25 mouse cellular contexts compared by ENCODE assay signal in the genomic region with DNA sequence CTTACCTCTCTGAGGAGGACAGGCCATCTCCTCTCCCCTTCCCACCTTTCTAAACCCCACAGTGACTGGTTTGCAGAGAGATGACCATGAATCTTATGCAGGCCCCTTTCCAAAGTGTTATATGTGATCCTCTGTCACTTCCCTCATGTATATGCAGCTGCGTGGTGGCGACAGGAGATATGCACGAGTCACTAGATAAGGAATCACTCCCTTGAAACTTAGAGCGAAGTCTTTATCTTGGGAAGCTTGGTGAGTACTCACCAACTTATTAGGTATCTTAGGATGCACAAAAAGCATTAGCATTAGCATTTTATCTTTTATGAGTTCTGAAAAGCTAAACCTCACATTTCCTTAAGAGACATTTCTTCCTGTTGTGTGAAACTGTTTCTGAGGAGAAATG.
"Had no signal": no experiment of that assay in that cellular context is flagged by ENCODE, and none has a peak within 500 bp of the region (broad histone marks: within the 10 kb centered on the region; RNA-seq: fewer than 3 reads in every experiment).

No protein-coding gene starts in this region.

- DNase-seq: gastrocnemius, adult 2 months; gastrocnemius, postnatal 10 days; gastrocnemius, postnatal 25 days; heart, adult 18-20 months; heart, postnatal 10 days; heart, postnatal 4 days; kidney, adult 18-20 months; kidney, adult 8-10 months; kidney, postnatal 10 days; kidney, postnatal 25 days; kidney, postnatal 4 days; liver; liver, embryonic 13.5 days had no signal

- H3K27ac ChIP-seq: gastrocnemius, adult 2 months; heart, embryonic 10.5 days; hindbrain, embryonic 10.5 days; hindbrain, embryonic 13.5 days; hindbrain, embryonic 15.5 days; hindbrain, postnatal 0 days; layer of hippocampus, adult 2 months; left cerebral cortex, adult 2 months; limb, embryonic 10.5 days; limb, embryonic 12.5 days; liver, embryonic 13.5 days had no signal

- ATAC-seq: hindbrain, postnatal 0 days; intestine, embryonic 16.5 days had no signal

- H3K4me1 ChIP-seq: heart, embryonic 10.5 days; heart, embryonic 12.5 days; hindbrain, embryonic 15.5 days; liver, embryonic 13.5 days had no signal

- H3K9ac ChIP-seq: heart, embryonic 12.5 days; hindbrain, embryonic 13.5 days; hindbrain, embryonic 15.5 days; limb, embryonic 12.5 days; liver, embryonic 13.5 days had no signal

- H3K4me3 ChIP-seq: gastrocnemius, adult 2 months; heart, embryonic 10.5 days; heart, embryonic 12.5 days; hindbrain, embryonic 10.5 days; hindbrain, embryonic 13.5 days; hindbrain, embryonic 15.5 days; layer of hippocampus, adult 2 months; left cerebral cortex, adult 2 months; limb, embryonic 10.5 days; limb, embryonic 12.5 days; liver, embryonic 13.5 days had no signal

- H3K27me3 ChIP-seq: heart, embryonic 12.5 days; hindbrain, embryonic 13.5 days; hindbrain, embryonic 15.5 days; limb, embryonic 12.5 days; liver, embryonic 13.5 days had no signal

- H3K36me3 ChIP-seq: heart, embryonic 10.5 days; heart, embryonic 12.5 days; hindbrain, embryonic 10.5 days; hindbrain, embryonic 13.5 days; hindbrain, embryonic 15.5 days; limb, embryonic 10.5 days; limb, embryonic 12.5 days; liver, embryonic 13.5 days had no signal

- H3K9me3 ChIP-seq: heart, embryonic 10.5 days; heart, embryonic 12.5 days; hindbrain, embryonic 10.5 days; hindbrain, embryonic 13.5 days; hindbrain, embryonic 15.5 days; limb, embryonic 10.5 days; limb, embryonic 12.5 days; liver, embryonic 13.5 days had no signal

- H3K4me2 ChIP-seq: heart, embryonic 12.5 days; hindbrain, embryonic 13.5 days; hindbrain, embryonic 15.5 days; limb, embryonic 12.5 days; liver, embryonic 11.5 days; liver, embryonic 13.5 days had no signal
